Mouse (Mus musculus) embryonic stem cell, embryonic (primary cell): ENCODE data around the gene Ubald1.

Experiments used
- CTCF ChIA-PET, 4 experiments: fragments of 300-600 bp in 2 of 4; fragments of 350-600 bp in 2 of 4; sonication (Branson Sonifier 250); formaldehyde crosslinking; loops; one replicate each; lab custom pipeline; 2022; ENCODE audit warnings: inconsistent platforms in 2 of 4; lab: Charles Lee
- POLR2A ChIA-PET, 4 experiments: fragments of 300-600 bp in 2 of 4; fragments of 350-600 bp in 2 of 4; sonication (Branson Sonifier 250); formaldehyde crosslinking; loops; one replicate each; lab custom pipeline; 2022; ENCODE audit warnings: antibody characterized with exemption in 4 of 4, inconsistent platforms in 1 of 4; lab: Charles Lee

Ubald1 gene

GRCm38 (mm10) chr16:4880136-4880825, at the start of gene Ubald1:
TSS of gene Ubald1 (minus strand) at chr16:4880315.
- CTCF ChIA-PET, result interaction anchor here (0.6 to 3.2 kb wide), 9 partner anchors 10 to 325 kb away, joined by 3 to 10 read pairs (median 5); partner anchors contain the start of gene Cdip1 (in 1 of the 4)
- POLR2A ChIA-PET, result interaction anchor here (0.5 to 23.1 kb wide), 233 partner anchors 9 to 1137 kb away, joined by 3 to 406 read pairs (median 5); partner anchors contain the start of genes Anks3 (in 3 of the 4), Cdip1 (in 3 of the 4), Coro7 (in 3 of the 4) and Glyr1 (in 3 of the 4)

- POLR2A ChIA-PET, result interaction anchor here (0.6 to 2.5 kb wide), 8 partner anchors 10 to 85 kb away, joined by 3 to 13 read pairs (median 5); partner anchors contain the start of genes Nudt16l1 (in 3 of the 4) and Rogdi (in 1 of the 4)
- CTCF ChIA-PET, result interaction anchor here in 3 of 4 experiments (1.1 to 2.1 kb wide), 3 partner anchors 15 kb away, joined by 3 to 6 read pairs (median 5); no protein-coding TSS in a partner anchor
Measured at GRCm38 (mm10) chr16:4928474-4928873, 48.4 kb upstream of the Ubald1 start.

- ChIA-PET CTCF (interaction anchor here in 3 of 4 experiments (0.5 to 2.1 kb wide), 4 partner anchors 9 to 15 kb away, joined by 3 to 6 read pairs (median 4); no protein-coding TSS in a partner anchor), POLR2A (interaction anchor here (0.7 to 2.5 kb wide), 9 partner anchors 8 to 86 kb away, joined by 3 to 13 read pairs (median 5); partner anchors contain the start of genes Nudt16l1 (in 3 of the 4) and Rogdi (in 1 of the 4))
Measured at GRCm38 (mm10) chr16:4927967-4928366, 47.9 kb upstream of the Ubald1 start.

- ChIA-PET POLR2A (interaction anchor here in 3 of 4 experiments (1.1 to 2.1 kb wide), 7 partner anchors 10 to 44 kb away, joined by 3 to 5 read pairs (median 3); partner anchors contain the start of gene Nudt16l1 (in 1 of the 3)), CTCF (interaction anchor here in 2 of 4 experiments (0.5 to 1.6 kb wide), 4 partner anchors 10 to 34 kb away, joined by 3 to 5 read pairs (median 4); no protein-coding TSS in a partner anchor)
Measured at GRCm38 (mm10) chr16:4923996-4924395, 43.9 kb upstream of the Ubald1 start.

GRCm38 (mm10) chr16:4922481-4922880, 42.4 kb upstream of the Ubald1 start:
- ChIA-PET CTCF (interaction anchor here in 2 of 4 experiments (0.6 to 1.5 kb wide), 3 partner anchors 9 to 14 kb away, joined by 9 to 12 read pairs (median 10); no protein-coding TSS in a partner anchor), POLR2A (interaction anchor here in 3 of 4 experiments (0.9 to 1.8 kb wide), 5 partner anchors 11 to 42 kb away, joined by 3 to 11 read pairs (median 4); partner anchors contain the start of gene Nudt16l1 (in 2 of the 3))

- POLR2A ChIA-PET, result interaction anchor here in 3 of 4 experiments (0.6 to 4.9 kb wide), 6 partner anchors 16 to 208 kb away, joined by 3 to 22 read pairs (median 4); partner anchors contain the start of gene Ubald1 (in 1 of the 3)
- CTCF ChIA-PET, result no interaction called here
Measured at GRCm38 (mm10) chr16:4920556-4920955, 40.4 kb upstream of the Ubald1 start.

GRCm38 (mm10) chr16:4916608-4917007, 36.5 kb upstream of the Ubald1 start:
- ChIA-PET POLR2A (interaction anchor here in 2 of 4 experiments (0.6 to 11.4 kb wide), 13 partner anchors 14 to 232 kb away, joined by 3 to 138 read pairs (median 4); partner anchors contain the start of genes Nudt16l1 (in 2 of the 2), Ubald1 (in 2 of the 2) and Mgrn1 (in 1 of the 2)), CTCF (no interaction called here)

- ChIA-PET CTCF (interaction anchor here in 1 of 4 experiments (0.8 kb wide), 1 partner anchor 20 kb away, joined by 3 read pairs; no protein-coding TSS in a partner anchor), POLR2A (interaction anchor here in 2 of 4 experiments (0.6 to 11.4 kb wide), 12 partner anchors 10 to 232 kb away, joined by 3 to 138 read pairs (median 4); partner anchors contain the start of genes Ubald1 (in 2 of the 2), Mgrn1 (in 1 of the 2) and Nudt16l1 (in 1 of the 2))
Measured at GRCm38 (mm10) chr16:4915931-4916330, 35.8 kb upstream of the Ubald1 start.

GRCm38 (mm10) chr16:4913783-4914735, 33.9 kb upstream of the Ubald1 start:
- POLR2A ChIA-PET, result interaction anchor here (0.6 to 11.4 kb wide), 54 partner anchors 9 to 357 kb away, joined by 3 to 138 read pairs (median 4); partner anchors contain the start of genes Ubald1 (in 4 of the 4), Nudt16l1 (in 3 of the 4), Sec14l5 (in 3 of the 4) and Anks3 (in 2 of the 4)
- CTCF ChIA-PET, result interaction anchor here (0.5 to 3.4 kb wide), 98 partner anchors 8 to 418 kb away, joined by 3 to 22 read pairs (median 4); partner anchors contain the start of genes Ubald1 (in 3 of the 4), Mgrn1 (in 2 of the 4), Rogdi (in 2 of the 4) and Anks3 (in 1 of the 4)

GRCm38 (mm10) chr16:4912907-4913782, 33.0 kb upstream of the Ubald1 start:
- ChIA-PET POLR2A (interaction anchor here (0.7 to 11.4 kb wide), 49 partner anchors 8 to 356 kb away, joined by 3 to 138 read pairs (median 4); partner anchors contain the start of genes Ubald1 (in 4 of the 4), Nudt16l1 (in 3 of the 4), Rogdi (in 3 of the 4) and Sec14l5 (in 3 of the 4)), CTCF (interaction anchor here (0.6 to 3.4 kb wide), 71 partner anchors 8 to 359 kb away, joined by 3 to 22 read pairs (median 5); partner anchors contain the start of genes Ubald1 (in 2 of the 4), Anks3 (in 1 of the 4), Coro7 (in 1 of the 4) and Mgrn1 (in 1 of the 4))

GRCm38 (mm10) chr16:4912074-4912648, 32.0 kb upstream of the Ubald1 start:
- ChIA-PET CTCF (interaction anchor here in 3 of 4 experiments (1.1 to 3.4 kb wide), 8 partner anchors 11 to 283 kb away, joined by 3 to 22 read pairs (median 5); partner anchors contain the start of gene Mgrn1 (in 1 of the 3)), POLR2A (interaction anchor here in 3 of 4 experiments (0.7 to 11.4 kb wide), 31 partner anchors 9 to 282 kb away, joined by 3 to 138 read pairs (median 4); partner anchors contain the start of genes Mgrn1 (in 3 of the 3), Ubald1 (in 2 of the 3), Anks3 (in 1 of the 3) and Glyr1 (in 1 of the 3))

GRCm38 (mm10) chr16:4910758-4911157, 30.6 kb upstream of the Ubald1 start:
- ChIA-PET POLR2A (interaction anchor here in 2 of 4 experiments (1.4 to 11.4 kb wide), 6 partner anchors 10 to 37 kb away, joined by 3 to 138 read pairs (median 36); partner anchors contain the start of genes Mgrn1 (in 2 of the 2) and Ubald1 (in 2 of the 2)), CTCF (interaction anchor here in 2 of 4 experiments (0.6 to 3.4 kb wide), 4 partner anchors 11 to 284 kb away, joined by 3 to 22 read pairs (median 3); no protein-coding TSS in a partner anchor)

- ChIA-PET POLR2A (interaction anchor here in 3 of 4 experiments (0.7 to 11.4 kb wide), 5 partner anchors 9 to 834 kb away, joined by 3 to 138 read pairs (median 5); partner anchors contain the start of genes Ubald1 (in 2 of the 3) and Mgrn1 (in 1 of the 3)), CTCF (interaction anchor here in 1 of 4 experiments (1.0 kb wide), 1 partner anchor 9 kb away, joined by 3 read pairs; no protein-coding TSS in a partner anchor)
Measured at GRCm38 (mm10) chr16:4909745-4910144, 29.6 kb upstream of the Ubald1 start.

GRCm38 (mm10) chr16:4907972-4908371, 27.9 kb upstream of the Ubald1 start:
- ChIA-PET CTCF (interaction anchor here in 3 of 4 experiments (0.6 to 1.5 kb wide), 7 partner anchors 14 to 336 kb away, joined by 3 to 12 read pairs (median 5); no protein-coding TSS in a partner anchor), POLR2A (interaction anchor here in 3 of 4 experiments (0.5 to 11.4 kb wide), 18 partner anchors 13 to 228 kb away, joined by 3 to 138 read pairs (median 4); partner anchors contain the start of genes Ubald1 (in 3 of the 3), Mgrn1 (in 2 of the 3), Rogdi (in 2 of the 3) and Coro7 (in 1 of the 3))
